ENCODE assay signal across 7 mouse cellular contexts in the genomic region with DNA sequence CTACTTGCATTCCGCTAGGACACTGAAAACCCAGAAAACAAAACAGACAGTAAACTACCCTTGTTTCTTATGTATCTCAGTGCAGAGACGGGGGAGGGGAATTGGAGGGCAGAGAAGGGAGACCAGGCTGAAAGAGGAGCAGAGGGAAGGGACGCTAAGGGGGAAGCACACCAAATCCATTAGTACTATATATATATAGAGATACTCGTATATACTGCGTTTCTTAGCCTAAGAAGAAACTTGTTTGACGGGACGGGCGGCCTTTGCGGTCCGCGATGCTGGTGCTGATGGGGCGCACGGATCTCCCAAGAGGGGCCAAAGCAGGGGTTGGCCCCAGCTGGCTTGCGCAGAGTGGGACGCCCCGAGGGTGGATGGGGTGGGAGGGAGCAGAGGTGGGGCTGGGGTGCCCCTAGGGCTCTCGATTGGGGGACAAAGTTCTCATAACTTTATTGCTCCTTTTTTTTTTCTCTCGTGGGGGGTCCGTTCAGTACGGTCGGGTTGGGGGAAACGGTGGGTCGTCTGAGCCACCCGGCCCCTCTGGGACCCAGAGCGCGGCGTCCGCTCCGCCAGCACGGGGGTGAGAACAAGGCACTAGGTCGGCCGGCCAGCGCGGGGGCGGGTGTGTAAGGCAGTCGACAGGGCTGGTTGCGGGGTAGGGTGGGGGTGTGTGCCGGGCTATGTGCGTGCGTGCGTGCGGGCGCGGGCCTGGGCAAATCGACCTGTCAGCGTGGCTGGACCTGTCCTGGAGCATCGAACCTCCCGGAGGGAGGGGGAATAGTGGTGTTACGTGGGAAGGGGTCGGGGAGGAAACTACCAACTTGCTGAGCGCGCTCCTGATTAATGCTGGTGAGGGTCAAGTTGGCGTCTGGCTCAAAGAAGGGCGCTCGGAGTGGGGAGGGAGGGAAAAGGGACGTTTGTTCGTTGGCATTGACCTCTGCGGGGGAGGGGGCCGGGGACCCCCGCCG. TPM values are rescaled to one million over a fixed set of nuclear protein-coding genes. Genes with fewer than 3 reads are reported as not detected.
DNase-seq lines count a peak whose midpoint lies in the region; ATAC-seq lines count a peak whose summit lies in the region.

No protein-coding gene starts in this region.

- H3K9me3 ChIP-seq in megakaryocyte, embryonic 14.5 days = no peaks in the 10 kb centered on the region
- no peaks in the 10 kb centered on the region for H3K9me3 ChIP-seq in liver, embryonic 15.5 days (replicated peaks)

- H3K4me1 ChIP-seq in megakaryocyte, embryonic 14.5 days = peaks cover 81% of the 10 kb centered on the region
- H3K4me1 ChIP-seq in liver, embryonic 15.5 days (replicated peaks) = peaks cover 79% of the 10 kb centered on the region

- intact Hi-C loops in heart, postnatal 14 days (cut with DNase I) = loop anchor here (5.0 kb wide), 1 partner anchor 43 kb away; a partner anchor contains a TSS

- no peak for ATAC-seq in megakaryocyte, adult 5-6 weeks (ENCODE audit: poor library complexity, severe bottlenecking)
- no peak for ATAC-seq in liver, embryonic 15.5 days (ENCODE audit: insufficient read depth)

- H3K36me3 ChIP-seq in megakaryocyte, embryonic 14.5 days (replicated peaks; ENCODE audit: low read length) = peaks cover 38% of the 10 kb centered on the region
- peaks cover 20% of the 10 kb centered on the region for H3K36me3 ChIP-seq in liver, embryonic 15.5 days (replicated peaks)

- H3K27ac ChIP-seq in liver, embryonic 15.5 days (replicated peaks) = peak overlapping the region; percentile 98

- under 1% methylated on average over 61 of the region's 61 CpGs for WGBS in liver, embryonic 15.5 days (ENCODE audit: insufficient replicate concordance)

- H3K27me3 ChIP-seq in megakaryocyte, embryonic 14.5 days (replicated peaks) = no peaks in the 10 kb centered on the region
- peaks cover 36% of the 10 kb centered on the region for H3K27me3 ChIP-seq in liver, embryonic 15.5 days

- H3K9ac ChIP-seq in liver, embryonic 15.5 days = peak overlapping the region; percentile 78

- DNase-seq in embryo, embryonic 9.5 days (ENCODE audit: extremely low spot score) = peak; percentile 55
- peak; percentile 58 to 61 for DNase-seq in heart, postnatal 14 days
- peak; percentile 42 to 57 for DNase-seq in spleen, adult 18-20 months
- no peak for DNase-seq in adrenal gland, adult 8-10 months

- H3K4me3 ChIP-seq in megakaryocyte, embryonic 14.5 days (replicated peaks) = peak overlapping the region; percentile 91
- peak overlapping the region; percentile 78 for H3K4me3 ChIP-seq in liver, embryonic 15.5 days (replicated peaks)

- H3K4me2 ChIP-seq in liver, embryonic 15.5 days = peak overlapping the region; percentile 95

RNA-seq across cellular contexts. Expression of a gene that starts 3.9 kb away (rescaled TPM):
- polyA plus RNA-seq in megakaryocyte, embryonic 14.5 days (2012; ENCODE audit: insufficient read depth, low replicate concordance) = 347 and 510 TPM in 2 replicates
- total RNA-seq in megakaryocyte, adult 5-6 weeks (2015) = 69.0 and 69.9 TPM in 2 replicates
- 60.3 and 62.0 TPM in 2 replicates for total RNA-seq in megakaryocyte, adult 5-6 weeks (2017)
- total RNA-seq in heart, postnatal 14 days (2021) = 1 to 10 TPM; 5.8 to 6.7 TPM
- polyA plus RNA-seq in liver, embryonic 15.5 days (2015; fragmentation: Nextera tagmentation; extraction: Ambion mirVana) = 55.3 and 58.3 TPM in 2 replicates
- 1 to 10 TPM; 3.1 to 5.6 (median 4.2) TPM for total RNA-seq in adrenal gland, adult 8-10 months (2022)

RNA-seq across cellular contexts. Expression of a gene that starts 17.5 kb away (rescaled TPM):
- polyA plus RNA-seq in megakaryocyte, embryonic 14.5 days (2012; ENCODE audit: insufficient read depth, low replicate concordance) = 144 and 266 TPM in 2 replicates
- 42.8 and 43.0 TPM in 2 replicates for total RNA-seq in megakaryocyte, adult 5-6 weeks (2015)
- 31.8 and 36.8 TPM in 2 replicates for total RNA-seq in megakaryocyte, adult 5-6 weeks (2017)
- 10 to 100 TPM; 35.6 to 40.5 TPM for total RNA-seq in heart, postnatal 14 days (2021)
- polyA plus RNA-seq in liver, embryonic 15.5 days (2015; fragmentation: Nextera tagmentation; extraction: Ambion mirVana) = 6.2 and 7.2 TPM in 2 replicates
- total RNA-seq in adrenal gland, adult 8-10 months (2022) = 10 to 100 TPM; 81.0 to 86.9 (median 83.7) TPM

RNA-seq across cellular contexts. Expression of a gene that starts 17.7 kb away (rescaled TPM):
- 2.7 and 19.7 TPM in 2 replicates for polyA plus RNA-seq in megakaryocyte, embryonic 14.5 days (2012; ENCODE audit: insufficient read depth, low replicate concordance)
- 40.4 and 45.2 TPM in 2 replicates for total RNA-seq in megakaryocyte, adult 5-6 weeks (2015)
- 20.6 and 25.5 TPM in 2 replicates for total RNA-seq in megakaryocyte, adult 5-6 weeks (2017)
- total RNA-seq in heart, postnatal 14 days (2021) = under 1 TPM; 0.54 to 0.69 TPM
- 8.1 and 8.7 TPM in 2 replicates for polyA plus RNA-seq in liver, embryonic 15.5 days (2015; fragmentation: Nextera tagmentation; extraction: Ambion mirVana)
- total RNA-seq in adrenal gland, adult 8-10 months (2022) = under 1 TPM in 2 of 4 experiments, not detected in 2; 0.52 to 0.73 TPM

RNA-seq across cellular contexts. Expression of a gene that starts 19.0 kb away (rescaled TPM):
- polyA plus RNA-seq in megakaryocyte, embryonic 14.5 days (2012; ENCODE audit: insufficient read depth, low replicate concordance) = 107 and 120 TPM in 2 replicates
- 29.5 and 35.9 TPM in 2 replicates for total RNA-seq in megakaryocyte, adult 5-6 weeks (2015)
- 37.6 and 40.4 TPM in 2 replicates for total RNA-seq in megakaryocyte, adult 5-6 weeks (2017)
- 10 to 100 TPM; 32.5 to 35.2 TPM for total RNA-seq in heart, postnatal 14 days (2021)
- polyA plus RNA-seq in liver, embryonic 15.5 days (2015; fragmentation: Nextera tagmentation; extraction: Ambion mirVana) = 27.9 and 36.1 TPM in 2 replicates
- total RNA-seq in adrenal gland, adult 8-10 months (2022) = 100 to 1,000 TPM in 2 of 4 experiments, 10 to 100 TPM in 2; 75.4 to 109 (median 88.5) TPM

RNA-seq across cellular contexts. Expression of a gene that starts 42.5 kb away (rescaled TPM):
- polyA plus RNA-seq in megakaryocyte, embryonic 14.5 days (2012; ENCODE audit: insufficient read depth, low replicate concordance) = 106 and 333 TPM in 2 replicates
- 86.1 and 87.5 TPM in 2 replicates for total RNA-seq in megakaryocyte, adult 5-6 weeks (2015)
- 62.7 and 65.3 TPM in 2 replicates for total RNA-seq in megakaryocyte, adult 5-6 weeks (2017)
- total RNA-seq in heart, postnatal 14 days (2021) = 10 to 100 TPM; 26.2 to 29.4 TPM
- 22.8 and 23.1 TPM in 2 replicates for polyA plus RNA-seq in liver, embryonic 15.5 days (2015; fragmentation: Nextera tagmentation; extraction: Ambion mirVana)
- 10 to 100 TPM; 18.3 to 48.9 (median 22.3) TPM for total RNA-seq in adrenal gland, adult 8-10 months (2022)

Comparison
In these comparisons a context has a peak if more than half of its experiments do, and no peak if none do; other contexts are left out.
1. RNA of a gene that starts 3.9 kb away (total RNA-seq): 60.3 to 69.9 TPM in megakaryocyte, adult 5-6 weeks; 5.8 to 6.7 TPM in heart, postnatal 14 days and 3.1 to 5.6 TPM in adrenal gland, adult 8-10 months; every median in the first group is over 4 times any median in the second.
2. RNA of a gene that starts 17.7 kb away (total RNA-seq): 20.6 to 45.2 TPM in megakaryocyte, adult 5-6 weeks; 0.54 to 0.69 TPM in heart, postnatal 14 days and 0.52 to 0.73 TPM in adrenal gland, adult 8-10 months; every median in the first group is over 10 times any median in the second.